Mouse (Mus musculus): ENCODE results near the gene Gm49354.

GRCm38 (mm10) chr13:59814109-59814591 is 32.1 kb upstream of the Gm49354 start:
- TF ChIP-seq POLR2A (IDR thresholded peaks at IDR 0.05; ENCODE audit: low read depth, low read length) (no peak), CTCF (conservative IDR thresholded peaks at IDR 0.05; ENCODE audit: insufficient read depth, insufficient read length, low read depth, low read length) (no peak)

Data from kidney, adult 2 months (tissue).